Mouse (Mus musculus) embryo, embryonic 11.5 days (tissue): ENCODE results near the gene Pdik1l.
A peak's percentile ranks its signal among the peaks of the same experiment; 100 is the strongest.

Source experiments
- DNase-seq: peaks from one replicate; pipeline ENCODE4 v3.0.0-alpha.2; 2012; ENCODE audit warnings: low read depth, low spot score

Pdik1l gene

DNA sequence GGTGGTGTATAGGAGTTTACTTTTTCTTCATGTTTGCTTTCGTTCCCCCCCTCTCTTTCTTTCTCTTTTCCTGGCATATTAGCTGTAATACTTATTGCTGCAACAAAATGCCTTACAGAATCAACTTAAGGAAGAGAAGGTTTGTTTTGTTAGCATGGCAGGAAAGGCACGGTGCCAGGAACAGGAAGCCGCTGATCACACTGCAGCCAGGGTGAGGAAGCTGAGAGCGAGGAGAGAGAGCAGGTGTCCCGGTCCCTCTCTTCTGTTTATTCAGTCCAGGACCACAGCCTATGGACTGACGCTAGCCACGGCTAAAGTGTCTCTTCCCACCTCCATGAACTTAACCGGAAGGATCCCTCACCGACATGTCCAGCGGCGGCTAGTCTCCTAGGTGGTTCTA, 29.3 kb downstream of the Pdik1l start:
- no peak for DNase-seq

GRCm38 (mm10) chr4:134257198-134258009, 30.3 kb downstream of the Pdik1l start:
- no peak for DNase-seq

DNA sequence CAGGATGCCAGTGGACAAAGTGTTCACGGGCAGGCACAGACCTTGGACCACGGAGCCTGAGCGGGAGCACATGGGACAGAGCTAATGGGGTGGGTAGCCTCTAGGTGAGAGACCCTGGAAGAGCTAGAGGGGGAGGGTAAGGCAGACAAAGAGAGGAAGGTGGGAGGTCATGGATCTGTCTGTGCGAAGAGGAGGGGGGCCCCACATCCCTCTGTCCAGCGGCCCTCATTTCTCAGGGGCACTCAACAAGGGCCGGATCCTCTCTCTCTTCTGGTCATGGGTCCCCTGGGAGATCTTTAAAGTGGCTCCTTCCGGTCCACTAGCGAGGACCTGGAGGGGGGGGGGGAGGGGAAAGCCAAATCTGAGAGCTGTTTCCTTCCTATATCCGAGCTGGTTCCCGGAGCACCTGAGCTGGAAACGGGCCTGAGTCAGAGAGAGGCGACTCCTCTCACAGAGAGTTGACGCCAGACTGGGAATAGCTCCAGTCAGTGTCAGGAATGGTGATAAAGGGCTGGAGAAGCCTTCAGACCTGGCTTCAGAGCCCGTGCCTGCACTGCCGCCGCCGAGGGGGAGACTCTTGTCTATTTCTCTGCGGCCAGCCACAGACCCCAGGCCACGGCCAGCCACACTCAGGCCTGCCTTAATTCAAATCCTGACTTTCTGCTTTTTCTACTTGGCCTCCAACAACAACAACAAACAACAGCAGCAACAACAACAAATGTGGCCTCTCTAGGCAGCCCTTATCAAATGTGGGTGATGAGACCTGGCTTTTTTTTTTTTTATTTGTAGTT, 31.1 kb downstream of the Pdik1l start:
- DNase-seq = no peak

- no peak for DNase-seq
Observed at GRCm38 (mm10) chr4:134255854-134256253, 31.8 kb downstream of the Pdik1l start.

DNA sequence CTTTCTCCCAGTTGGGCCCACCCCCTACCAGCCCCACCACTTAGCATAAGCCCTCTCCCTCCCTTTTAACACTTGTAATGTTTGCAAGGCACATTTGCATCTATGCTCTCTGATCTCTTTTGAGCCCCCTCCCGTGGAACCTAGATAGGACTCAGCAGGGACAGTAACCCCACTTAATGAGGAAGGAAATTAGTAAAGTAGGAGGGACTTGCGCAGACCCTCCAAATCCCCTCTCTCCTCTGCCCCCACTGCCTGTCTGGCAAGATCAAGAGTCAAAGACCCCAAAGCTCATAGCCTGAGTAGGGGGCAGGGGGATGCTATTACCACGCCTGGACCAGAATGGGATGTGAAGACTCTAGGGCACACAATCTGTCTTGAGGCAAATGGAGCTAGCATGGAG, 32.9 kb downstream of the Pdik1l start:
- no peak for DNase-seq

- no peak for DNase-seq
Observed at GRCm38 (mm10) chr4:134253722-134254324, 33.9 kb downstream of the Pdik1l start, which contains the start of gene Grrp1. Gene Grrp1, minus strand, starts transcription at chr4:134254106.

DNA sequence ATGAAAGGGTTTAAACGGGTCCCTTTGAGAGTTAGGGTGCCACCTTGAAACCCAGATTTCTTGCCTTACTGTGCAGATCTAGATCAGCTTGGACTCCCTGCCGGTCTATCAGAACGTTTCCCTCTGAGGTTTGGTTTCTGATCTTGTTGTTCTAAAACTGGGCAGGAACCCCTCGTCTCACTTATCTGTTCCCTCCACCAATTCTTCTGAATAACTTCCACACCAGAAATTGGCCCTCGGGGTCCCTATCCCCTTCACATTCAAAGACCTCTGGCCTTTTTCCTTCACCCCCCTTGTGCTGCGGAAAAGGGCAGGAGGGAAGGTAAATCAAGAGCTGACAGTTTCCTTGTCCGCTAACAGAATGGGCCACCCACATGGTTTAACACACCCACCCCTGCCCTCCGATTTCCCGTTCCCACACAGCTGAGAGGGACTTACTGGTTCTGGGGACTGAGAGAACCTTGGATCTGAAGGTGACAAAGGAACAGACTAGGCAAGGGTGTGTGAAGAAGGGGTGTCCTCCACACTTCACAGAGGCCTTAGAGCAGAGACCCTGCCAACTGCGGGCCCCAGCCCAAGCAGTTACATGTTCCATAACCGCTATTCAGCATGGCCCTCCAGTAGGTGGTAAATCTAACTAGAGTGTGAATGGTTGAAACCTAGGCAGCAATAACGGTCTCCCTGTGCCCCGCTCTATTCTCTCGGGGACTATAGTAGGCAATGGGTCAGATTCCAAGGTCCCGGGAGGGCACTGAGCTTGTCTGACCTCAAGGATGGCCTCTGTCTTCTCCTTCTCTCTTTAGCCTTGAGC, 34.6 kb downstream of the Pdik1l start:
- DNase-seq = no peak

GRCm38 (mm10) chr4:134252131-134252910, 35.4 kb downstream of the Pdik1l start:
- no peak for DNase-seq

- DNase-seq = no peak
Observed at GRCm38 (mm10) chr4:134251241-134252130, 36.2 kb downstream of the Pdik1l start.

DNA sequence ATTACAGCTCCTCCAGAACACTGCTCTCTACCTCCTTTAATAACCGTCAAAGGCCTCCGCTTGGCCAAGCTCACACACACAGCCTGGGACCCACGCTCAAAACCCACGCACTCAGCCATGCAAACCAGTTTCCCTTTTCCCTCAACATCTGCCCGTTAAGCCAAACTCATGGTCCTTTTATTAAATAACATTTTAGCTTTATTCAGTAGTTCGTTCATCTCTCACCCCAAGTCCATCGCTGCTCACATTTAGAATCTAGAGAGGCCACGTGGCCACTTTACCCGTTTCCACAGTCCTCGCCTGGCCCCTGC, 36.8 kb downstream of the Pdik1l start:
- DNase-seq = no peak

DNA sequence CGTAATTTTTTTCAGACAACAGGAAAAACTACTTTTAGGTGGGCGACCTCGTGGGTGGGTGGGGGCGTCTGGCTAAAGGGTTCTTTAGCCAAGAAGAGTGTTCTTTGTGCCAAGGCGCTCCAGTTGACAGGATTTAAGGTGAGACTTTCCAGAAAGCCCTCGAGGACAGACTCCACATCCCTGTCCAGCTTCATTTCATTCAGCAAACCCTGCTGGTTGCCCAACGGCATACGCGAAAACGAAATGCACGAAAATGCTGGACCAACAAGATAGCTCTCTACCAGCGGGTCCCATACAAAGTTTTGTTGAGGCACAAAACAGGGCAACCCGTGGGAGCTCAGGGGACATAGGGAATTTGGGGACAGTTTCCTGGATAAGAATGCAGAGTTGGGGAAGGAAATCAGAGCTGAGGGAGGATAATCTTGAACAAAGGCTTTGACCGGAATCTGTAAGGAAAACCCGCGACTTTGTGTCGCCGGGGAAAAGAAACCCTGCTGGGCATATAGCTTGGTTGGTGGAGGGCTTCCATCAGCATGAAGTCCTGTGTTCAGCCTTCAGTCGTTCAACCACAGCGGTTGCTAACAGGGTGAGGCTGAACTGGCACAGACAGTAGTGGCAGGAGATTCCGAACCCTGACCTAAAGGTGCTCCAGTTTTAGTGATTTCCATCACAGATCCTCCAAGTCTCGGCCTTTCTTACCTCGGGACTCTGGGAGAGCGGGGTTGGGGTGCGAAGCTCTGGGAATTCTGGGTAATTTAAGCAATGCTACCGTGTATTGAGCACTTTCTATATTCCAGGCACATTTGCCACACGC, 37.4 kb downstream of the Pdik1l start:
- DNase-seq = no peak

GRCm38 (mm10) chr4:134249651-134250050, 38.0 kb downstream of the Pdik1l start:
- no peak for DNase-seq

DNA sequence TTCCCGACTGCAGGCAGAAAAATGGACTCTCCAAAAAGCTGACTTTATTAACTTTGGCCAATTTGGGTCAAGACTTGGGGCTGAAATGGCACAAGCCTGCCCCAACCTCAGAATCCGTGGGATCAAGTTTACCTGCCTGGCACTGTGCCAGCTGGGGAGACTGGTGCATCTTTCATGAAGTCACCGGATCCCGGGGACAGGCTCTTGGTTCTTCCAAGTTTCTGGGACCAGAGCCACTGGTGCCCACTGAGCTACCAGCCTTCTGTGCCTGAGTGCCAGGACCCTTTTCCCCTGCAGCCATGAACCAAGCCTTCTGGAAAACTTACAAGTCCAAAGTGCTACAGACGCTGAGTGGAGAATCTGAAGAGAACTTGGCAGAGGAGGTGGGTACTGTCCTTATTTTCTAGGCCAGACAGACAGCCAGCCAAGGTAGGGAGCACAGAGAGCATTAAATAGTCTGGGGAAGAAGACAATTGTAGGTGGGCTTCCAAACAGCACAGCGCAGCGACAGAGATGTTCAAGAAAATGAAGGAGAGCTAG, 40.9 kb downstream of the Pdik1l start, which contains the start of gene Gm30191:
TSS of gene Gm30191 (plus strand) at position 217 of the 540 bp plus-strand sequence.
- DNase-seq = no peak

DNA sequence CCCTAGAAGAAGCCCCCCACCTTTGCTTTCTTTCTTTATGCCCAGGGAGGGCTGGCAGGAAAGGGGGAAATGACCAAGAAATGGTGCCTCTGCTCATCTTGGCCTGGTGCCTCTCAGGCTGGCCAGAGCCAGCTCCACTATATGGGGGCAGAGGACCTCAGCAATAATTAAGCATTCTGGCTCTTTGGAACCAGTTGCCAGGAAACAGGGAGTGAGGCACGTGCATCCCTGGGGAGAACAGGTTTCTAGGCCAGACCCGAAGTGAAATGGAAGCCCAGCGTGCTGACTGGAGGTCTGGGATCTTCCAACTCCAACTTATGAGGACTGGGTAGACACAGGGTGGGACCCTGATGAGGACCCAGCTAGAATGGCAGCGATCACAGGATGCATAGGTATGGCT, 41.4 kb downstream of the Pdik1l start:
- DNase-seq = no peak

DNA sequence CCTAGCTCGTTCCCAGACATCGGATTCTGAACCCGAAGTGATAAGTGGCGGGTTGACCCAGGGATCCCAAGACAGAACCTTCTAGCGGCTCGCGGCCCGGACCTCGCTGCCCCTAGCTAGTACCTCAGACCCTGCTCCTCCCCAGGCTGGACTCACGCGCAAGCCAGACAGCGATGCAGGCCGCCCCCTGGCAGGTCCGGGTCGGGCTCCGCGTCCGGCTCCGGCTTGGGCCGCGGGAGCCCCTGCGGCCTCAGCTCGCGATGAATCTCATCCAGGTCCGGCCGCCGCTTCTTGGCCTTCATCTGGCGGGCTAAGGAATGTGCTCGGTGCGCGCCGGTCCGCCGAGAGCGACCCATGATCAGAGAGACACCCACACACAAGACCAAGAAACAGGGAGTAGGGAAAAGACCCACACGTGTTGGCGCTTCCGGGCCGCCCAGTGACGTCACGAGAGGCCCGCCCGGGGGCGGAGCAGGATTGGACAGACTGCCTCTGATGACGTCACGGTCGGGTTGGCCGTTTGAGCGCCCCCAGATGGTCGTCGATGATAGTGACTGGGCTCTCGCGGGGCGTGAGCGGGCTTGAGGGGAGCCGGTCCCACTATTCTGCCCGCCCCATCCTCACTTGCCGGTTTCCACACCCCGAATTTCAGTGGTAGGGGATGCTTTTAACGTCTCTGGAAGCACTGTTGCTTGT, 42.4 kb downstream of the Pdik1l start, which contains the start of gene Zfp593:
TSS of gene Zfp593 (minus strand) at position 445 of the 696 bp plus-strand sequence.
- DNase-seq = peak; percentile 86

GRCm38 (mm10) chr4:134243516-134244250, 44.0 kb downstream of the Pdik1l start, which contains the start of gene E130218I03Rik:
Gene E130218I03Rik, plus strand, starts transcription at chr4:134243662.
- DNase-seq = no peak

GRCm38 (mm10) chr4:134238686-134239085, 49.0 kb downstream of the Pdik1l start:
- DNase-seq = no peak
